Mouse (Mus musculus) gastrocnemius, postnatal 10 days (tissue): ENCODE data around the gene Gm20388. TPM values are rescaled to one million over a fixed set of nuclear protein-coding genes. Genes with fewer than 3 reads are reported as not detected.
"Not testable (repeated sequence)": the region's sequence is repeated elsewhere in the genome, so short reads cannot be mapped to it uniquely, and the experiment has no call there.

Experiments
- DNase-seq: peaks from one replicate; pipeline ENCODE4 v3.0.0; 2021; ENCODE audit warnings: mixed read lengths
- total RNA-seq, 2 experiments: library from RNA; stranded (reverse); gene quantifications; 2 replicates each; pipeline ENCODE4 v1.2.3; 2021

Gene Gm20388
- total RNA-seq, 2 experiments from 2014 or later, result 2.9 to 6.0 TPM

DNA sequence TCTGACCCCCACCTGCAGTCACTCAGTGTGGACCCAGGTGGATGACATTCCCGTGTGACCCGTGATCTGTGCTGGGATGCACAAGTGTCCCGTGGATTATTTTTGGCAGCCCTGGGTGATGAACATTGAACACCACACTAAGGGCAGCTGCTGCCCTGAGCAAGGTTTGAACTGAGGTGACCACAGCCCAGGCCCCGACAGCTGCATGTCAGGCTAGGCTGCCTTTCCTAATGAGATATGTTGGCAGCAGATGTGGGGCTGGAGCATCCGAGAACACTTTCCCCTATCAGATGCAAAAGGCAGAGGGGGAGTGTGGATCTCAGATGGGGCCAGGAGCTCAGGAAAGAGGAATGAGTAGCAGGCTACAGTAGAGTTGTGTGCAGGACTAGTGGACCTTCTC, 3600.2 kb downstream of the Gm20388 start:
- no peak for DNase-seq

DNA sequence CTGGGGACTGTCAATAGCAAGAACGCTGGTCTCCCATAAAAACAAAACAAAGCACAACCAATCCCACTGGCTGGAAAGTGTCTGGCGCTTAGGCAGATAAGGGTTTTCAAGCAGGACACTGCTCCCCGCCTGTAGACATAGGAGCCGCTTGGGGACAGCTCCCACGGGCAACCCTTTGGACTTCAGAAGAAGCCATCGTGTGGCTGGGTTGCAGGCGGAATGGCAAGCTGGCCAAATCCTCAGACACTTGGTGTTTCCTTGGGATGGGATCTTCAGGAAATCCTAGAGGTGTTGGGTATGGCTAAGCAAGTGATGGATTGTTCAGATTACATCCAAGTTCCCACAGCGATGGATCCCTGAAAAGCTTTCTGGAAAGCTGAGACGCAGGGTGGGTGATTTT, 3603.5 kb downstream of the Gm20388 start:
- DNase-seq, result no peak

DNA sequence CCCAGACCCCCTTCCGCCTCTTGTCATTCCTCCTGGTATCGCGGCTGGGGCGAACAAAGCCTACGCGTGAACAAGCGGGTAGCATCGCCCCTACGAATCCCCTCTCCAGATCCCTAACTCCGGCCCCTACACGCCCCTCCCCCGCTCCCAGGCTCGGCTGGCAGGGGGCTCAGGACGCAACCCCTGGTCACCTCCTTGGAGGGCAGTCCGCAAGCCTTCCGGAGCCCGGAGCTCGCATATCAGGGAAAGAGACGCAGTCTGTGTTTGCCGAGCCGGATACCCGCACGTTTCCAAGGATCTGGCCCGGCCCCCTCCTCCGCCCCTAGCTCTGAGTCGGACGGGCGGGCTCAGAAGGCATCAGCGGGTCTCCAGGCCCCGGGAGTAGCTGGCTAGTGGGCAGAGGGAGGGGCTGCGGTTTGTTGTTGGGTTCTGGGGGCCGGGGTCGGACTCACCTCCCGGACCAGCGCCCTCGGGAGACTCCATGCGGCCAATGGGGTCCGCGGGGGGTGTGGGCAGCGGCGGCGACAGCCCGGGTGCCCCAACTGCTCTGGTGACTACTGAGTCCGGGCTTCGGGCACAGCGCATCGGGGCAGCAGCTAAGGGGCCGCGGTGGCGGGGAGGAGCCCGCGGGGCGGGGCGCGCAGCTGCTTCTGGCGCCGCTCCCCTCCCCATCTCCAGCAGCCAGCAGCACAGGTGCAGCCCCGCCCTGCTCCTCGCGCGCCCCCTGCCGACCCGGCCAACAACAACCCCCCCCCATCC, 3604.3 kb downstream of the Gm20388 start, which contains the start of gene Dbndd1:
Gene Dbndd1, minus strand, starts transcription at position 683 of the 759 bp plus-strand sequence.
- peak; percentile 51 for DNase-seq

DNA sequence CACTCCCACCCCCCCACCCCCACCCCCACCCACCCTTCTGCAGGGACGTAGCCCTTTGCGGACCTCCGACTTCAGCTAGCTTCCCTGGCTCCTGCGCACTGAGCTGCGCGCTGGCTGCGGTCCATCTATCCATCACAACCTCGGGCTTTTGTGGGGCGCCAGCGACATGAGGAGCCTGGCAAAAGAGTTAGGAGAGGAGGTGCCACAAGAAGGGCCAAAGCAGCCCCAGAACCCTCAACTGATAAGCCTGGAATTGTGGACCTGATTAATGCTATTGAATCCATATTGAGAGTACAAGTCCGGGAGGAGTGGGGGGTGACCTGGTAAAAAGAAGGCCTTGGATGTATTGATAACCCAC, 3604.9 kb downstream of the Gm20388 start:
- no peak for DNase-seq

DNA sequence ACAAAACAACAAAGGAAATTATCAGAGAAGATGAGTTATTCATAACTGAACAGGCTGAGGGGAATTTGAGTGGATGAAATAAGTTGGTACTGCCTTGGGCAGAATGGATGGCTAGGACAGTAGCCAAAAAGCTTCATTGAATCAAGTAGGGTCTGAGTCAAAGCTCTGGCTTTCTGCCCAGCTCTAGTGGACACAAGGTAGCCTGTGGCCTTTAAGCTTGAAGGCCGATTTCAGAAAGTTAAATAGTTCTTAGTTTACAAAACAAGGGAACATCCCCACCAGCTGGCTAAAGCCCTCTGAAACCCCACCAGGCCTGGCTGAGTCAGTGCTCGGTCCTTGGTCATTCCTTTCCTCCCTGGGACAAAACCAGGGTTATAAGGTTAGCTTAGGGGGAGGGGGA, 3606.0 kb downstream of the Gm20388 start:
- DNase-seq, result no peak

DNA sequence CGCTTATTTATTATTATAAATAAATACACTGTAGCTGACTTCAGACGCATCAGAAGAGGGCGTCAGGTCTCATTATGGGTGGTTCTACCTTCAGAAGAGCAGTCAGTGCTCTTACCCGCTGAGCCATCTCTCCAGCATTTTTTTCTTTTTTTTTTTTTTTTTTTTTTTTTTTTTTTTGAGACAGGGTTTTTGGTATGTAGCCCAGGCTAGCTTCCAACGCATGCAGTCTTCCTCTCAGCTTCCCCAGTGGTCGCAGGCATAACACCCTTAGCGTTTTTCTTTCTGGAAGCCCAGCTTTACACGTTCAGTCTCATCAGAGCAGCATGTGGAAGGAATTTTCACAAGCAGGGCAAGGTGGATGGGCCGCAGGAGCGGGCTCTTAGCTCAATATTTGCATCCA, 3607.5 kb downstream of the Gm20388 start:
- no peak for DNase-seq

DNA sequence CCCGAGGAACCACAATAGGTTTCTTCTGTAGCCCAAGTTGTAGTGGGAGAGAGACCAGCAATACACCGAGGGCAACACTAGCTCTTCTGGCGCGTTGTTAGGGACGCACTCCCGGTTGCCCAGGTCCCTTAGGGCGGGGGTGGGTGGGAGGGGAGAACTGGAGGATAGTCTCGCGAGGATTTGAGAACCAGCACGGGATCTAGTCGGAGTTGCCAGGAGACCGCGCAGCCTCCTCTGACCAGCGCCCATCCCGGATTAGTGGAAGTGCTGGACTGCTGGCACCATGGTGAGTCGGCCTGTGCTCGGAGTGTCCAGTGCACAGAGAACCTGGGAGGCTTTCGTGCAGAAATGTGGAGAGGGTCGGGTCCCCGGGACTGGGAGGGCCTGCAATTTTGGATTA, 3608.0 kb downstream of the Gm20388 start, which contains the start of gene Gas8:
Gene Gas8, plus strand, starts transcription at position 168 of the 400 bp plus-strand sequence.
- DNase-seq, result peak; percentile 88

DNA sequence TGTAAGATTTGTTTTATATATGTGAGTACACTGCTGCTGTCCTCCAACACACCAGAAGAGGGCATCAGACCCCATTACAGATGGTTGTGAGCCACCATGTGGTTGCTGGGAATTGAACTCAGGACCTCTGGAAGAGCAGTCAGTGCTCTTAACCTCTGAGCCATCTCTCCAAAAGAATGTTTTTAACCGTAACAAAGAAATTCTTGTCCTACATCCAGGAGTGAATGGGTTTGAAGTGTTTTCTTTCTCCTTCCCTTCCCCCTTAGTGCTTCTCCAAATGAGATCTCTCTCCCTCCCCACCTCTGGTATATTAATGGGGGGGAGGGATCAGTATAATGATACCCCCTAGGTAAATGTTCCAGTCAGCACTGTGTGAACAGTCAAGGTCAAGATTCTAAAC, 3609.4 kb downstream of the Gm20388 start:
- DNase-seq, result not testable (repeated sequence)

DNA sequence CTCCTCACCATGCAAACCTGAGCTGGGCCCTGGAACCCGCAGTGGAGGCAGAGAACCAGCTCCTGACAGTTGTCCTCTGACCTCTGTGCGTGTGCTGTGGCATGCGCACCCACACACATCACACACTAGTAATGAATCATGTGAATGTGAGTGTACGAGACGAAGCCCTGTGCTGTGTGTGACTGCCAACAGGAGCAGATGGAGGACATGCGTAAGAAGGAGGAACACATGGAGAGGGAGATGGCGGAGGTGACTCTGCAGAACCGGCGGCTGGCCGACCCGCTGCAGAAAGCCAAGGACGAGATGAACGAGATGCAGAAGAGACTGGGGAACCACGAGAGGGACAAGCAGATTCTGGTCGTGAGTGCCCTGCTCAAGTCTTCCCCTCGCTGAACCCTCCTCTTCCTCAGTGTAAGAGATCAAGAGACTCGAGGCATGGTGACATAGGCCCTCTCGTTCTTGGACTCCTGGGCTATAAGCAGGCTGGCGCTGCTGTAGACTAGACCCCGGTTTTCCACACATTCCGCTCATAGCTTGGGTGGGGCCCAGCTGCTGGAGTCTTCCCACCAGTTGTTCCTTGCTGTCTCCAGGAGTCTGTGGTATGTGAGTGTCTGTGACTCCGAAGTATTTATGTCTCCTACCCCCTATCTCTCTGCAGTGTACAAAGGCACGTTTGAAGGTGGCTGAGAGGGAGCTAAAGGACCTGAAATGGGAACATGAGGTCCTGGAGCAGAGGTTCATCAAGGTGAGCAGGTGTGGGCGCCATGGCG, 3617.3 kb downstream of the Gm20388 start:
- no peak for DNase-seq

DNA sequence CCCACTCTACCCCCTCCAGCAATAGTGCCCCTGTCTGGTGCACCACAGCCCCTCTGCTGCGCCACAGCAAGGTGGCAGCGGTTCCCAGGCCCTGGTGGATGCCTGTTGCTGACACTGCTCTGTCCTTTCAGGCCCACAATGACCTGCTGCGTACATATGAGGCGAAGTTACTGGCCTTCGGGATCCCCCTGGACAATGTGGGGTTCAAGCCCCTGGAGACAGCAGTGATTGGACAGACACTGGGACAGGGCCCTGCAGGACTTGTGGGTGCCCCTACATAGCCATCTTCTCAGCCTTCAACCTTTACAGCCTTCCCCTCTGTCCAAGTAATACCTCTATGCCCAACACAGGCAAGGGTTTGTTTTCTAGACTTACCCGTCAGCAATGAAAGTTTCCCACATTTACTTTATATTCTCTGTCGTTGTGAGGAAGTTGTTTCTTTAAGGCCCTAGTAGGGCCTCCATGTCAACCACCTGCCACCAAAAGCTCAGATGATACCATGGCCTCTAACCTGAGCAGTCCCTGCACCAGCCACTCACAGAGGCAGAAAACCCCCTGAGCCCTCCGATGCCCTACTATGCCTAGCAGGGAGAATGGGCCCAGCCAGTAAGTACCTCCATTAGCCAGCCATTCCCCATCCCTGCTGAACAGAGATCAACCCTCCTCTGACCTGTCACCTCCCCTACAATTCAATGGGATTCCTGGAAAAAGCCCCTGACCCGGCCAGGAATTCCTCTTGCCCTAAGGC, 3625.8 kb downstream of the Gm20388 start:
- DNase-seq, result no peak

DNA sequence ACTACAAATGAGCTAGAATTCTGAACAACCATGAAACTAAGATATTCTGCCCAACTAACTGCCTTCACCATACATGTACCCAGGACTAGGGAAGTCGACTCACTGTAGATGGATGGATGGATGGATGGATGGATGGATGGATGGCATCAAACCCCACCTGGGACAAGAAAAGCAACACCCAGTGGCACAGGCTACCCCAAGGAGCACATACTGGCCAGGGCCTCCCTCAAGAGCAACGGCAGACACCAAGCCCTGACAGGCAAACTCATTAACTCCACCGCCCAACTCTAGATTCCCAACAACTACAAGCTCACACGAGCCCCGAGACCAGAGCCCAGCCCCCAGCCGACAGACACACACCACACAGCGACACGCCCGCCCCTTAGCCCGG, 3626.3 kb downstream of the Gm20388 start:
- no peak for DNase-seq

DNA sequence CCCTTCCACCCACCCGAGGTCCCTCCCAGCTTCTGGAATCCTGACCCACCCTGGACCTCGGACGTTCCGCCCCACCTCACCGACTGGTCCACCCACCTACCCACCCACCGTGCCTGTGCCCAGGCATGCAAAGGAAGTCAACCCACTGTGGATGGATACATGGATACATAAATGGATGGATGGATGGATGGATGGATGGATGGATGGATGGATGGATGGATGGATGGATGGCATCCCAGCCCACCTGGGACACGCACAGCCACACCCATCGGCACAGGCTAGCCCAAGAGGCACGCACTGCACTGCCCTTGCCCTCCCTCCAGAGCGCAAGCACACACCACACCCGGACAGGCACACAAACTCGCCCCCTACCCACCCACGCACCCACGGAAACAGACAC, 3627.0 kb downstream of the Gm20388 start:
- DNase-seq, result not testable (repeated sequence)

DNA sequence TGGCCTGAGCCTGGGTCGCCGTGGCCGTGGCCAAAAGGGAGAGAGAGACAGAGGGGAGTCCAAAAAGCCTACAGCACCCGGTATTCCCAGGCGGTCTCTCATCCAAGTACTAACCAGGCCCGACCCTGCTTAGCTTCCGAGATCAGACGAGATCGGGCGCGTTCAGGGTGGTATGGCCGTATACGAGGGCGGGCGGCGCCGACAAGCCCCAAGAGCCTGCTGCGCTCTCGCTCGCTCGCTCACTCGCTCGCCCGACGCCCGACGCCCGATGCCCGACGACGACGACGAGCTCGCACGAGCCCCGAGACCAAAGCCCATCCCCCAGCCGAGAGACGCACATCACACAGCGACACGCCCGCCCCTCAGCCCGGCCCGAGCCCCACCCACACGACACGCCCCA, 3653.6 kb downstream of the Gm20388 start:
- DNase-seq, result not testable (repeated sequence)

DNA sequence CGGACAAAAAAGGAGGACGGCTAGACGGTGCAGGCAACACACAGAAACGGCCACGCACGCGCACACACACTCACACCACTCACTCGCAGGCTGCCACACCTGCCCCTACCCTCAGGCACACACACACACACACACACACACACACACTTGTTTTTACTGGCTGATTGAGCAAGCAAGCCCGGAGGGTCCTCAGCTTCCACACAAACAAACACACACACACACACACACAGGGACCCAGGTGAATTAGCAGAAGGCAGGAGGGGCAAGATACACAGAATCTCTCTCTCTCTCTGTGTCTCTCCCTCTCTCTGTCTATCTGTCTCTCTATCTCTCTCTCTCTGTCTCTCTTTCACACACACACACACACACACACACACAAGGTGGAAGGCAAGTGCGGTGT, 3664.7 kb downstream of the Gm20388 start:
- DNase-seq, result peak; percentile 20

DNA sequence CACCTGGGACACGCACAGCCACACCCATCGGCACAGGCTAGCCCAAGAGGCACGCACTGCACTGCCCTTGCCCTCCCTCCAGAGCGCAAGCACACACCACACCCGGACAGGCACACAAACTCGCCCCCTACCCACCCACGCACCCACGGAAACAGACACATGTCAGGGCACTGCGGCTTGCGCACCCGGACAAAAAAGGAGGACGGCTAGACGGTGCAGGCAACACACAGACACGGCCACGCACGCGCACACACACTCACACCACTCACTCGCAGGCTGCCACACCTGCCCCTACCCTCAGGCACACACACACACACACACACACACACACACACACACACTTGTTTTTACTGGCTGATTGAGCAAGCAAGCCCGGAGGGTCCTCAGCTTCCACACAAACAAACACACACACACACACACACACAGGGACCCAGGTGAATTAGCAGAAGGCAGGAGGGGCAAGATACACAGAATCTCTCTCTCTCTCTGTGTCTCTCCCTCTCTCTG, 3690.1 kb downstream of the Gm20388 start:
- DNase-seq, result peak; percentile 2

DNA sequence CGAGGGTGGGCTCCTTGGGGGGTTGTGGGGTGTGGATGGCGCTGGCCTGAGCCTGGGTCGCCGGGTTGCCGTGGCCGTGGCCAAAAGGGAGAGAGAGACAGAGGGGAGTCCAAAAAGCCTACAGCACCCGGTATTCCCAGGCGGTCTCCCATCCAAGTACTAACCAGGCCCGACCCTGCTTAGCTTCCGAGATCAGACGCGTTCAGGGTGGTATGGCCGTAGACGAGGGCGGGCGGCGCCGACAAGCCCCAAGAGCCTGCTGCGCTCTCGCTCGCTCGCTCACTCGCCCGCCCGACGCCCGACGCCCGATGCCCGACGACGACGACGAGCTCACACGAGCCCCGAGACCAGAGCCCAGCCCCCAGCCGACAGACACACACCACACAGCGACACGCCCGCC, 3690.8 kb downstream of the Gm20388 start:
- not testable (repeated sequence) for DNase-seq

DNA sequence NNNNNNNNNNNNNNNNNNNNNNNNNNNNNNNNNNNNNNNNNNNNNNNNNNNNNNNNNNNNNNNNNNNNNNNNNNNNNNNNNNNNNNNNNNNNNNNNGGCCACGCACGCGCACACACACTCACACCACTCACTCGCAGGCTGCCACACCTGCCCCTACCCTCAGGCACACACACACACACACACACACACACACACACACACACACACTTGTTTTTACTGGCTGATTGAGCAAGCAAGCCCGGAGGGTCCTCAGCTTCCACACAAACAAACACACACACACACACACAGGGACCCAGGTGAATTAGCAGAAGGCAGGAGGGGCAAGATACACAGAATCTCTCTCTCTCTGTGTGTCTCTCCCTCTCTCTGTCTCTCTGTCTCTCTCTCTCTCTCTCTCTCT, 3702.0 kb downstream of the Gm20388 start:
- DNase-seq, result not testable (repeated sequence)

DNA sequence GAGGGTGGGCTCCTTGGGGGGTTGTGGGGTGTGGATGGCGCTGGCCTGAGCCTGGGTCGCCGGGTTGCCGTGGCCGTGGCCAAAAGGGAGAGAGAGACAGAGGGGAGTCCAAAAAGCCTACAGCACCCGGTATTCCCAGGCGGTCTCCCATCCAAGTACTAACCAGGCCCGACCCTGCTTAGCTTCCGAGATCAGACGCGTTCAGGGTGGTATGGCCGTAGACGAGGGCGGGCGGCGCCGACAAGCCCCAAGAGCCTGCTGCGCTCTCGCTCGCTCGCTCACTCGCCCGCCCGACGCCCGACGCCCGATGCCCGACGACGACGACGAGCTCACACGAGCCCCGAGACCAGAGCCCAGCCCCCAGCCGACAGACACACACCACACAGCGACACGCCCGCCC, 3712.9 kb downstream of the Gm20388 start:
- not testable (repeated sequence) for DNase-seq

DNA sequence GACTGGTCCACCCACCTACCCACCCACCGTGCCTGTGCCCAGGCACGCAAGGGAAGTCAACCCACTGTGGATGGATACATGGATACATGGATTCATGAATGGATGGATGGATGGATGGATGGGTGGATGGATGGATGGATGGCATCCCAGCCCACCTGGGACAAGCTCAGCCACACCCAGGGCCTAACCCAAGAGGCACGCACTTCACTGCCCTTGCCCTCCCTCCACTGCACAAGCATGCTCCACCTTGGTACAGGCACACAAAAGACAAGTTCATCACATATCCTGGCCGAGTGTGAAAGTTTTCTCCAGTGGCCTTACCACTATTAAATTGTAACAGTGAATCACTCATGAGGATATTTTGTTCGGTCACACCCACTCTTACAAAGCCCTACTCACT, 3713.6 kb downstream of the Gm20388 start:
- DNase-seq, result no peak

DNA sequence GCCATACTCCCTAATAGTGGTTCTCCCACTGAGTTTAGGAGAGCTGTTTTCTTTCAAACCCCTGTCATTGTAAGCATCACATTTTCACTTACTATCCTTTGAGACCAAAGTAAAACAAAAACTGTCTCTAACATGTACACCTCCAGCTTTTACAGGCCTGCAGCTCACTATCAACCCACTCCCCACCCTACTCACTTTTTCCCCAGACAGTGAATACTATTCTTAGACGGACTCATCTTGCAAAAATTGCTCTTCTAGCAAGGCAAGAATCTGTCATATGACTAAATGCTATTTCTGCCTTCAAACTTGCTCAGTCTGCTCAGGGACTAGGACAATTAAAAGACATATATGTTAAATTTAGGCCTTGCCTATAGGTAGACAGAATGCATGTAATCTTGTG, 3714.1 kb downstream of the Gm20388 start:
- DNase-seq, result no peak

DNA sequence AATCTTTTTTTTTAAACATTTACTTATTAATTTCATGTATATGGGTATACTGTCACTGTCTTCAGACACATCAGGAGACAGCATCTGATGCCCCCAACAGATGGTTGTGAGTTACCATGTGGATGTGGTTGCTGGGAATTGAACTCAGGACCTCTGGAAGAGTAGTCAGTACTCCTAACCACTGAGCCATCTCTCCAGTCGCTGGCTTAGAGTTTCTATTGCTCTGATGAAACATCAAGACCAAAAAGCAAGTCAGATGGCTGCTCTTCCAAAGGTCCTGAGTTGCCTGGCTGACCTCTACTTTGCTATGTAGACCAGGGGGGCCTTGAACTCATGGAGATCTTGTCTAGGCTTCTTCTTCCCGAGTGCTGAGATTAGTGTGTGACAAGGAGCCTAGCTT, 3715.1 kb downstream of the Gm20388 start:
- no peak for DNase-seq

DNA sequence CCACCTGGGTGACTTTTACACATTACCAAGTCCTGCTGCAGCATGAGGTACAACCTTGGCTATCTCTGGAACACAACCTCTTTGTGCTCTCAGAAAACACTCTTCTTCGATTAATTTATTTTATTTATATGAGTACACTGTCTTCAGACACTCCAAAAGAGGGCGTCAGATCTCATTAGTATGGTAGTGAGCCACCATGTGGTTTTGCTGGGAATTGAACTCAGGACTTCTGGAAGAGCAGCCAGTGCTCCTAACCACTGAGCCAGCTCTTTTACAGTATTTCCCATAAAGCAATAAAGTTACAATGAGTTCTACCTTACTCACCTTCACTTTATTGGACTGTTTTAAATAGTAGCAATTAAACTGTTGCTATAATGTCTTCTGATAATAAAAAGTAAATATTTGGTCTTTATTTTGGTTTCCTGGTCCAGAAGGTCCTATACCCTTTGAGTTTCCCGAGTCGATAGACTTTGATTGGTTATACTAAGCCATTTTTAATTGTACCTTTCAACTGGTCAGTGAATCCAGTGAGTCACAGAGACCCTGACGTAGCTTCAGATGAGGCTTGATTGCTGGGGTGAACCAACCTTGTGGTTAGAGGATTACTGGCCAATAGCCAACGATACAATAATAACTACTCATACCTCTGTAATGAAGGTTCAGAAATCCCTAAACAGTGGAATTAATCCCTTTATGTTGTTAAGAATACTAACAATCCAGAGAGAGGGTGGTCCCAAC, 3716.9 kb downstream of the Gm20388 start:
- no peak for DNase-seq
